Mouse (Mus musculus): ENCODE data around the gene Ndufb4.

Gene Ndufb4

DNA sequence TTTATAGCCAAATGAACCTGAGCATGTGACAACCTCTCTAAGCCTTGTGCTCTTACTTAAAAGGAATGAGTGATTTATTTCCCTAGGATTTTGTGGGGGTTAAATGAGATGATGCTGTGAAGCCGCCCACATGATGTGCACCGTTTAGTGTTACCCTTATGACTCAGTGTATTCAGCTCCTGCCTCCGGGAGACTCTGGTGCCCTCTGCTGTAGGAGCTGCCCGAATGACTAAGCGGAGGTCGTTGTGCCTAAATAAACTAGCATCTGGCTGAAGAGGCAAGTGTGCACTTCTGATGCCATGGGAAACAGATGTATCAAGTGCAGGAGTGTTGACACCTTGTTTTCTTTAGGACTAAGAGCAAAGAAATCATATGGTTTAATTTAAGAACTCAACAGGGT lies 18.1 kb downstream of the Ndufb4 start:
- peak in 1 of 2 experiments; percentile 33 for DNase-seq (ENCODE audit: low spot score in 2 of 2)

DNA sequence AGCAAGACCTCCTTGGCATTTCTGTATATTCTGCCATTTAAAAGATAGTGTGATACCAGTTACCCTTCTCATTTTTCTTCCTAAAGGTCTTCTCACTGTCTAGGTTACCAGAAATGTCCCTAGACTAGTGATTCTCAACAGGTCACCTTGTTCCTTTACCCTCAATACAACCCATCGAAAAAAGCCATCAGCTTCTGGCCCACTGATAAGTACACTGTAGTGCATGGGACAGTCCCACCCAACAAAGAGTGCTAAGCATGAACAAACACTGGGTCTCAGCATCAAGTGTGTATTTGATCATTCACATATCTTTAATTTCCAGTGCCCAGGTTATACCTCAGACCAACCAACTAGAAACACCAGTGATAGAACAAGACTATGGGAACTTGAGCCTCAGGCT lies 19.2 kb downstream of the Ndufb4 start:
- no peak for DNase-seq (ENCODE audit: low spot score in 2 of 2)

- no peak for DNase-seq (ENCODE audit: low spot score in 2 of 2)
These were observed 19.7 kb downstream of the Ndufb4 start for GRCm38 (mm10) chr16:37634578-37634977.

DNA sequence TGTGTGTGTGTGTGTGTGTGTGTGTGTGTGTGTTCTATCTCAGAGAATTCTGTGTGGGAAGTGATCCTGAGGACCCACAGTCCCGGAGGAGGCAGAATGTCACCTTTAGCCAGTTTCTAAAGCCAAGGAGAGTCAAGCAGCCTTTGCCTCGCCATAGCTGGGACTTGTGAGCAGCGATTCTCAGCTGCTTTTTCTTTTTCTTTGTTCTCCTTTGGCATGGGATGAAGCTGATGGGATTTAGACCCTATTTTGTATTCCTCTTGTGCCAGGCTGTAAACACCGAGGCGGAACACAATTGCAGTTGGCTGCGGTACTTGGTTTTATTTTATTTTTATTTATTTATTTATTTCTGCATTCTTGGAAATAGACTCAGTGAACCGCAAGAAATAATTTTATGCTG lies 25.2 kb downstream of the Ndufb4 start:
- no peak for DNase-seq (ENCODE audit: low spot score in 2 of 2)

GRCm38 (mm10) chr16:37628336-37628735 lies 25.9 kb downstream of the Ndufb4 start:
- no peak for DNase-seq (ENCODE audit: low spot score in 2 of 2)

GRCm38 (mm10) chr16:37626388-37626949 lies 27.8 kb downstream of the Ndufb4 start:
- DNase-seq (ENCODE audit: low spot score in 2 of 2): no peak

DNA sequence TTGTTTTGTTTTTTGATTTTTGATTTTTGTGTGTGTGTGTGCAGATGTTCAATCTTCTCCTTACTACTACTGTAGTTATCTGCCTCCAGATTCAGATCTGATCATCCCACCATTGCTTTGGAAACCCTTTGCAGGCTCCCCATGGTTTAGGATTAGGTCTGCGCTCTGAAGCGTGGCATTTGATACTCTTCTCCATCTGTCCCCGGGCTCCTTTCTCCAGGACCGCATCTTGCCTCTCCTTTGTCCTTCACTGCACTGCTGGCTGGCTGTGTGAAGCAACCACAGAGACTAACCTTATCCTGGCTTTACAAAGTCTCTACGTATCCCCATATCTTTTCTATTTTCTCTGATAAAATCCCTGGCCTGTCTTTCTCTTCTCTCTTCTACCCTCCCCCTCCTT lies 31.3 kb downstream of the Ndufb4 start:
- no peak for DNase-seq (ENCODE audit: low spot score in 2 of 2)

- no peak for DNase-seq (ENCODE audit: low spot score in 2 of 2)
These were observed 31.9 kb downstream of the Ndufb4 start for GRCm38 (mm10) chr16:37622403-37622802.

DNA sequence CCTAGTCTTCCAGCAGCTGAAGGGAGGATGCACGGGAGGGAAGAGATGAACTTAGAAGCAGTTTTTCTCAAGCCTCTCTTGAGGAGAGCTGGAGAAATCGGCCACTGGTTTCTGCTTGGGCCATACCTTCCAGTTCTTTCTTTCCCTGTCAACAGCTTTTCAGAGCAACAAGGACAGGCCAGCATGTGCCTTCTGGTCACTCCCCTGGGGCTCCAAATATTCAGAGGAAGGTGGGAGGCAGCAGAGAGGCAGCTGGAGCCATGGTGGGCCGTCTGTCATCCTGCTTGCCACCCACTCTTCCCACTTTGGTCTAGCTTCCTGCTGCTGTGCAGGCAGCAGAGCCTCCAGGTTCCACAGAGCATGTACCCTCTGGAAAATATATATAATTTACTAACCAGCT lies 36.6 kb downstream of the Ndufb4 start:
- peak; percentile 28 to 69 for DNase-seq (ENCODE audit: low spot score in 2 of 2)

GRCm38 (mm10) chr16:37616104-37616503 lies 38.1 kb downstream of the Ndufb4 start:
- no peak for DNase-seq (ENCODE audit: low spot score in 2 of 2)

DNA sequence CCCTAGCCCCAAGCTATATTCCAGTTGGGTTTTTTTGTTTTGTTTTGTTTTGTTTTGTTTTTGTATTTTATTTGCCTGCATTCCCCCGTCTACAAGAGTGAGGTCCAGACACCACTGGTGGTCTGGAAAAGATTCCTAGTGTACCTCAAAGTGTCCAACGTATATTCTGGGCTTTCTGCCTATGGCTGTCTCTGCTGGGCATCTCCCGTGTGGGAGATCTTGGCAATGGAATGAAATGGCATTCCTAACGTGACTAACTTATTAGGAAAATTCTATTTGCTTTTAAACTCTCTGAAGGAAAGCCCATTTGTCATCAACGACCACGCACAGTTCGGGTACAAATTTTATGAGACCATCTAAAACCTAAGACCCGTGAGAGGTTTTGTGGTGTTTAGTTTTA lies 38.8 kb downstream of the Ndufb4 start:
- no peak for DNase-seq (ENCODE audit: low spot score in 2 of 2)

DNA sequence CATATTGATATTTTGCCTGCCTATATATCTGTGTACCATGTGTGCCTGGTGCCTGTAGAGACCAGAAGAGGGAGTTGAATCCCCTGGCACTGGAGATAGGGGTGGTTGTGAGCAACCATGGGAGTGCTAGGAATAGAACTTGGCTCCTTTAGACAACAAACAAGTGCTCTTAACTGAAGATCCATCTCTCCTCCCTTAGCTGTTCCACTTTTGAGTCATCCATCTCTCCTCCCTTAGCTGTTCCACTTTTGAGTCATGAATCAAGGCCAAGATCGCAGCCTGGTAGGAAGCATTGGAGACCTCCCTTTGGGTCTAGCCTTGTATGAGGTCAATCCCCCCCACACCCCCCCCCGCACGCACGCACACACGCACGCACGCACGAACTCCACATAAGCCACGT lies 39.7 kb downstream of the Ndufb4 start:
- DNase-seq (ENCODE audit: low spot score in 2 of 2): no peak

- no peak for DNase-seq (ENCODE audit: low spot score in 2 of 2)
These were observed 42.2 kb downstream of the Ndufb4 start for GRCm38 (mm10) chr16:37612013-37612412.

DNA sequence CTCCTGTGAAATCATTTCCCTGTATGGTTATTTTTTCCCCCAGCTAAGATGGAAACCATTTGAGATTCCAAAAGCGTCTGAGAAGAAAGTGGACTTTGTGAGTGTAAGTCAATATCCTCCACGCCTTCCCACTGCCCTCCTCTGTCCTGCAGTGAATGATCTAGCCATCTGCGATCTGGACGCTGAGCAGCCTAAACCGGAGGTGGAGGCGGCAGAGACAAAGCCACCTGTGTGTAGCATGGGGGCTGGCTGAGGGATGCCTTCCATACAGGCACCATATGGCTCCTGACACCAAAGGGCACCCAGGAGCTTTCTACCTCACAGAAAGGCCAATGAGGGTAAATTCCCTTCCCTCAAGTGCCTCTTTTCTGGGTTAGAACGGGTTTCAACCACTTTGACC lies 43.2 kb downstream of the Ndufb4 start:
- no peak for DNase-seq (ENCODE audit: low spot score in 2 of 2)

- peak in 1 of 2 experiments; percentile 26 for DNase-seq (ENCODE audit: low spot score in 2 of 2)
These were observed 43.9 kb downstream of the Ndufb4 start for GRCm38 (mm10) chr16:37610333-37610732.

DNA sequence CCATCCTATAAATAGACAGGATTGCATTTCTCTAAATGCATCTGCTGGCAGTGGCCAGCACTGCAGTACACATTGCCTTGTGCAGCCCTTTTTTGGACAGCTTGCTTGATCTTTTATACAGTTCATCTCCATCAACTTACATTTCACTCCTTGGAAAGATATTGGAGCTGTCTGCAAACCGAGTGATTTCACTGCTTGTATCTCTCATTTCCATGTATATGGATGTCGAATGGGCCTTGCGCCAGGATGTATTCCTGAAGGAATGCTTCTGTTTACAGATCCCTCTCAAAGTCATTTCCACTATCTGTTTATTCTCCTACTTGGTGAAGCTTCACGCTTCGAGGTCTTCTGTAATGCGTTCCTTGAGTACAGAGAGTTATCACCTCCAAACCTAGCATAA lies 50.0 kb downstream of the Ndufb4 start:
- DNase-seq (ENCODE audit: low spot score in 2 of 2): no peak

DNA sequence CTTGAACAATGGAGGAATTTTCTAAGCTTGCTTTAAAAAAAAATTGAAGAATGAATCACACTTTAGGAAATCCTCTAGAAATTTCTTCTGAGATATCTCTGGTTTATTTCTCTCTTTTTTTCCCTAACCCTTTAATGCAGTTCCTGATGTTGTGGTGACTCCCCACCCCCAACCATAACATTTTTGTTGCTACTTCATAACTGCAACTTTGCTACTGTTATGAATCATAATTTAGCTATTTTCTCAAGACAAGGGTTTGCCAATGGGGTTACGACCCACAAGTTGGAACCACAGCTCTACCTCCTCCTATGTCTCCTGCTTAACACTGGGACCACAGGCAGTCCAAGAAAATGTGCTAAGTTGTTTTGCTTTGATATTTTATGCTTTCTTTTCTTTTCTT lies 50.8 kb downstream of the Ndufb4 start:
- DNase-seq (ENCODE audit: low spot score in 2 of 2): no peak

DNA sequence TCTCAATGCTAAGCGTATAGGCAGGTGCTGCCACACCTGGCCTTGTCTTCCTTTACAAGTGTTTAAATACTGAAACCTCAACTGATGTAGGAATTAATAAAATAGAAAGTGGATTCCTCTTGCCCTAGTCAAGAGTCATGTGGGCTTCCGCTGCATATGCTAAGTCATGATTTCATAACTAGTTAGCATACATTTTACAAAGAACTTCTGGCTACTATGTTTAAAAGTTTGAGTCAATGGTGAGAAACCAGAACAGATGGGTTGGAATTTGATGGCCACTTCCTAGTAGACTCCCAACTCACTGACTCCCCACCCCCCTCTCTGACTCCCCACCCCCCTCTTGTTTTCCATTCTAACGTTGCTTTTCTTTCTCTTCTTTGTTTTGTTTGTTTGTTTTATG lies 54.9 kb downstream of the Ndufb4 start:
- DNase-seq (ENCODE audit: low spot score in 2 of 2): no peak

GRCm38 (mm10) chr16:37598463-37598862 lies 55.8 kb downstream of the Ndufb4 start:
- DNase-seq (ENCODE audit: low spot score in 2 of 2): no peak

GRCm38 (mm10) chr16:37597412-37597811 lies 56.8 kb downstream of the Ndufb4 start:
- no peak for DNase-seq (ENCODE audit: low spot score in 2 of 2)

All from frontal cortex, postnatal 10 days (tissue).